Mouse (Mus musculus) gastrocnemius, postnatal 25 days (tissue): ENCODE data around the gene Hoxc11. TPM values are rescaled to one million over a fixed set of nuclear protein-coding genes. Genes with fewer than 3 reads are reported as not detected.

Experiments
- DNase-seq: peaks from one replicate; pipeline ENCODE4 v3.0.0; 2022
- total RNA-seq, 2 experiments: library from RNA; stranded (reverse); gene quantifications; 1 replicate in 1 of 2; 2 replicates in 1 of 2; pipeline ENCODE4 v1.2.3; 2021

Hoxc11 gene
- total RNA-seq, 2 experiments from 2014 or later, result 6.2 to 7.2 TPM

DNA sequence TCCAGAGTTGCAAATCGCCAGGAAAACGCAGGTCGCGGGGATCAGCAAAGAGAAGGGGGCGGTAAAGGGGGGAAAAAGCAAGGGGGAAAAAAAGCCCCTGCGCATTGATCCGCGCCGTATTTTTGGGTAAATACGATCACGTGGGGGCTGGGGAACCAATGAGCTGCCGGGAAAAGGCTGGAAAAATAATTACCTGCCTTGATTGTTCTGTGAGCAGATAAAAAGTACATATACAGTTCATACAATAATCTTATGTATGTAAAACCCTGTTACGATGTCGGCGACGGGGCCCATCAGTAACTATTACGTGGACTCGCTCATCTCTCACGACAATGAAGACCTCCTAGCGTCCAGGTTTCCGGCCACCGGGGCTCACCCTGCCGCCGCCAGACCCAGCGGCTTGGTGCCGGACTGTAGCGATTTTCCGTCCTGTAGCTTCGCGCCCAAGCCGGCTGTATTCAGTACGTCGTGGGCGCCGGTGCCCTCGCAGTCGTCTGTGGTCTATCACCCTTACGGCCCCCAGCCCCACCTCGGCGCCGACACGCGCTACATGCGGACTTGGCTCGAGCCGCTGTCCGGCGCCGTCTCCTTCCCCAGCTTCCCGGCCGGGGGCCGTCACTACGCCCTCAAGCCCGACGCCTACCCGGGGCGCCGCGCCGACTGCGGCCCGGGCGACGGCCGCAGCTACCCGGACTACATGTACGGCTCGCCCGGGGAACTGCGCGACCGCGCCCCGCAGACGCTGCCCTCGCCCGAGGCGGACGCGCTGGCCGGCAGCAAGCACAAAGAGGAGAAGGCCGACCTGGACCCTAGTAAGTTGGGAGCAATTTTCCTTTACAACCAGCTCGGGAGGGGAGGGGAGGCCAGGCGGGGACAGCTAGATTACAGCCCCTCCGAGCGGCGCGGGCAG is 27.4 kb downstream of the Hoxc11 start:
- peak; percentile 64 for DNase-seq

DNA sequence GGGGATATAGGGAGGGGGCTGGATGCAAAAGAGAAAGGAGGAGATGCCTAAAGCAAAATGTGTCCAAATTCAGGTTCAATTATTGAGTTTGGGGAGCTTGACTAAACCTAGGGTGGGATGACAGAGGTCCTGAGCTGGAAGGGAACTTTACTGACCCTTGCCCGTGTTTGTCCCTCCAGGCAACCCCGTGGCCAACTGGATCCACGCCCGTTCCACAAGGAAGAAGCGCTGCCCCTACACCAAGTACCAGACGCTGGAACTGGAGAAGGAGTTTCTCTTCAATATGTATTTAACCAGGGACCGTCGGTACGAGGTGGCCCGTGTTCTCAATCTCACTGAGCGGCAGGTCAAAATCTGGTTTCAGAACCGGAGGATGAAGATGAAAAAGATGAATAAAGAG is 29.5 kb downstream of the Hoxc11 start:
- DNase-seq, result no peak

DNA sequence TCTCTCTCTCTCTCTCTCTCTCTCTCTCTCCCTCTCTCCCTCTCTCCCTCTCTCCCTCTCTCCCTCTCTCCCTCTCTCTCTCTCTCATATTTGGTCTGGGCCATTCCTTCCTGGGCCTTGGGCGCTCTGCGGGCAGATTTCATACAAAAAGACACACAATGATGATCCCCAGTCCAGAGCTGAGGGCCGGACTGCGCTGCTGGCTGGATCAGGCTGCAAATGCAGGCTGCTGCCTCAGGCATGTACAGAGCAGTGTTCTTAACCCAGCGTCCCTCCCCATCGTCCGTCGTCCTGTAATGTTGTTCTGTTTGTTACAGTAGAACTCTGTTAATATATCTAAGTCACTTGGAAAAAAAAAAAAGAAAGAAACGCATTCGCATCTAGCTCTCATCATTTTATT is 30.3 kb downstream of the Hoxc11 start:
- no peak for DNase-seq

DNA sequence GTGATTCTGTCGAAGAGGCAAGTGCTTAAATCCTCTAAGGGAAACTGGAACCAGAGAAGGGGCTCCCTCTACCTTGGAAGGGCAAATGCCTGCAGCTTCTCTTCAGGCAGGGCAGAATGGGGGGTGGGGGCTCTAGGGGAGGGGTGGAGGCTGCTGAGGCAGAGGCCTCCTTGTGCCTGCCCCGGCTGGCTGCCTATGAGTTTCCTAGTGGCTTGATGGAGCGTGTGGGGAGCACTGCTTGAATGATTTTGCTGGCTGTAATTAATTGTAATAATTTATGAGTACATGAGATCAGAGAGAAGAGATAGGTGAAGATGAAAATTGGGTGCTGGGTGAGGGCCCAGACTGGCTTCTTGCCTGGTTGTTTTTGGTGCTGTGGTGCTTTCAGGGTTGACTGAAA is 30.7 kb downstream of the Hoxc11 start:
- no peak for DNase-seq

DNA sequence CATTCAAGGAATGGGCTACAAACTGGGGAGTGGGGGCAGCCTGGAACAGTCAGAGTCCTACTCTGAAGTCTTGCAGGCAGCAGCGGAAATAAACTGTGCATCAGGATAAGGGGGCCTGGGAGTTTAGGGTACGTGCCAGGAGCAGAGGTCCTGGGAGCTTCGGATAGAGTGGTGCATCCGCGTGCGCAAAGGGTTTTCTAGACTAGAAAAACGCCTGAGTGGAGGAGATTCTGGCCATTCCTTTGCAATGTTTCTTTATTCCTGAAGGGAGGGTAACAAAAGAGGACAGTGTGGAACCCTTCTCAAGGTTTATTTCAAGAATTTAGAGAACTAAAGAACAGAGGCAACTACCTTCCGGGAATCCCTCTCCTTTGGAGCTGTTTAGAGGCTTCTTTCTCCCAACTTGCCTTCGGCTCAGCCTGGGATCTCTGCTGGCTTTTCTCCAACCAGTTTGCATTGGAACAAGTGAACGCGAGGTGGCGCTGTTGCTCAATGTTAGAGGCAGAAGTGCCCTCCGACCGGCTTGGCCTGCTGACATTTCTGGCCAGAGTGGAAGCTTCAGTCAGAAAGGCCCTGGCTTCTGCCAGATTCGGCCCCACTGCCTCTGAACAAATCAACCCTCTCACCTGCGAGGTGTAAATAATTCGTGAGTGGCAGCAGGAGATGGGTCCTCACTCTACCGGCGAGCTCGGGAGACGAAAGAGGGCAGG is 33.1 kb downstream of the Hoxc11 start:
- DNase-seq, result peak; percentile 86

DNA sequence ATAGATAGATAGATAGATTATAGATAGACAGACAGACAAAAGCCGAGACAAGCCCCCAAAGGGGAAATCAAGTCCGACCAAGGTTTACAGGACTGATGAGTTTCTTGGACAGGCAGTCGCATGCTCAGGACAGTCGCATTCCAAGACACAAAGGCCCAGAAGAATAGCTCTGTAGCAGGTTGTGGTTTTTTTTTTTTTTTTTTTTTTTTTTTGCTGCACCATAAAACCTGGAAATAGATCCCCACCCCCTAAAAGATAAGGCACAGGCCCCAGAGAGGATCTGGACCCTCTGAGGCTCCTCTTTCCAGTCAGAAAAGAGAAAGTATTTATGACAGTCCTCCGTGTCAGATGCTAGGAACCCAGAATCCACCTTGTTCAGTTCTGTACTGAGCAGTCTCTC is 33.9 kb downstream of the Hoxc11 start:
- no peak for DNase-seq

DNA sequence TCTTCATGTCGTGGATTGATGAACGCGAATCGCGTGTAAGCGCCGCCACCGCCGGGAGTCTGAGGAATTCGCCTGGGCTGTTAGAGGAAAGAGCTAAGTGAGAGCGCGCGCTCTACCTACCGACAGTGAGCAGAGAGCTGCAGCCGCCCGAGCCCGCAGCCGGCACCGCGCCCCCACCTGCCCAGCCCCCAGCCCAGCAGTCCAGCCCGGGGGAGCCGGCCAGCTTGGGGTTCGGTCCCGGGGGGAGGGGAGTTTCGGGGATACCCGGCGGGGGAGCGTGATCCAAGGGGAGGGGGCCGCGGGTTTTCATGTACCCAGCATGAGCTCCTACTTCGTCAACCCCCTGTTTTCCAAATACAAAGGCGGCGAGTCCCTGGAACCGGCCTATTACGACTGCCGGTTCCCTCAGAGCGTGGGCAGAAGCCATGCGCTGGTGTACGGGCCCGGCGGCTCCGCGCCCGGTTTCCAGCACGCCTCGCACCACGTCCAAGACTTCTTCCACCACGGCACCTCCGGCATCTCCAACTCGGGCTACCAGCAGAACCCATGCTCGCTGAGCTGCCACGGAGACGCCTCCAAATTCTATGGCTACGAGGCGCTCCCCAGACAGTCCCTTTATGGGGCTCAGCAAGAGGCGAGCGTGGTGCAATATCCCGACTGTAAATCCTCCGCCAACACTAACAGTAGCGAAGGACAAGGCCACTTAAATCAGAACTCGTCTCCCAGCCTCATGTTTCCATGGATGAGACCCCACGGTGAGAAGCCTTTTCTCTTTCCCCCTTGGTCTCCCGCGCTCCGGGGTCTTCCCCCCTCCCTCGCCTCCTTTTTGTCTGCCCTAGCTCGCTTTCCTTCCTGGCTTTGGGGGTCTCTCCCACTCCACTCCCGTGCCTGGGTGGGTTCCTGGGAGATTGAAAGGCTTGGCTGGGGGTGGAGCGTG is 36.5 kb downstream of the Hoxc11 start, which contains the start of gene Hoxc8:
Gene Hoxc8 (plus strand): TSS at position 147 of the 937 bp plus-strand sequence.
- no peak for DNase-seq

DNA sequence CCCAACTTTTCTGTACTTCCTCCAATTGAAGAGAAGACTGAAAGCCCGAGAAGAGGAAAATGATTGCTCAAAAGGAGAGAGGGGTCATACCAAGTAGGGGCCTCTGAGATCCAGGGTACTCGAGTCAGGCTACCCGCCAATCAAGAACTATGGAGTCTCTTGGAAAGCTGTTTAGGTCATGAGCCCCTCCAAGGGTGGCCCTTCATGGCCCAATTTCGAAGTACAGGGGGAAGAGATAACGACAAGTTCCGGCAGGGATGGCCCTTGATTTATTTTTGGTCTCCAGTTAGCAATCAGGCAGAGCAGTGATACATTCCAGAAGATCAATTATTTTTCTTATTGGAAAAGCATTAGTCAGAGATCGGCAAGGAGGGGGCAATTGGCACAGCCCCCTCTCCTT is 37.6 kb downstream of the Hoxc11 start:
- DNase-seq, result no peak

DNA sequence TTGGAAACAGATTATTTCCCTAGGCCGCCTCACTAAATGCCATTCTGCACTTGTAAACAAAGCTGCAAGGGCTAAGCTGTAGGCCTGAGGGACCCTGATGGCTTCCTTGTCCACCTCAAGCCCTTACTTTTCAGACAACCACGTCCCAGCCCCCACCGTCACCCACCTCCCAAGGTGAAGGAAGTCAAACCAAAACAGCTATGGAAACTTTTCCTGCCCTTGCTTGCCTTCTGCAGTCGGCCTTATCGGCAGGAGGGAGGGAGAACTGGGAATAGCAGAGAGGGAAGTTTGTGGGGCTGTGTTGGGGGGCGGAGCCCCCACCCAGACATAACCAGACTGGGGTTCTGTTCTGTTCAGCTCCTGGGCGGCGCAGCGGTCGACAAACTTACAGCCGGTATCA is 38.0 kb downstream of the Hoxc11 start:
- DNase-seq, result no peak

DNA sequence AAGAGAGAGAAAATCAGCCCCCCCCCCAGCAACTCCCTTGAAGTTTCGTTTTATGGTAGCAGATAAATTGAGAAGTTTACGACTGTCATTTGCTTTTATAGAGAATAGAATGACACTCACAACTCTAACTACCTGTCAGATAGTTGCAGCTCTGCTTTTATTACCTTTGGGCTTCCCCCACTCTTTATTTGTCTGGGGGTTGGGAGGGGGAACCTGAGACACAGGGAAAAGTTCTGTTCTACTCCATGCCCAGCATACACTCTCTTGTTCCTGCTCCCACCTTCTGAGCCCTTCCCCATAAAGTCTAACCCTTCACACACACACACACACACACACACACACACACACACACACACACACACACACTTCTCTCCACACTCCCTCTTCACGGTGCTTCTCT is 38.6 kb downstream of the Hoxc11 start:
- DNase-seq, result no peak

DNA sequence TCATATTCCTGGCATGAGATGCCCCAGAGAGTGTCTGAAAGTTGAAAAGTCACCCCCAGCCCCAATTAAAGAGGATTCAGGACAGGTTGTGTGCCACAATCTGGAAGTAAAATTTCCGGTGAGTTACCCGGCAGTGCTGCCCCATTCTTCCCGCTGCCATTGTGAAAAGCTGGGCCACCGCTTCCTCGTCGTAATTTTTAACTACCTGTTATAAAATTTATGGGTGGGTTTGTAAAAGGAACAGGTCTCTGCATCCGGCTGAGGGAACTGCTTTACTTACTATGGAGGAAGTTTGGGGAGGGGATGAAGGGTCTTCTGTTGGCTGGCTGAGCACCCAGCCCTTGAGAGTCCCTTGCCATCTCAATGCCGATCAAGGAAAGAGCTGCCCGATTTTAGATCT is 42.3 kb downstream of the Hoxc11 start:
- DNase-seq, result no peak

DNA sequence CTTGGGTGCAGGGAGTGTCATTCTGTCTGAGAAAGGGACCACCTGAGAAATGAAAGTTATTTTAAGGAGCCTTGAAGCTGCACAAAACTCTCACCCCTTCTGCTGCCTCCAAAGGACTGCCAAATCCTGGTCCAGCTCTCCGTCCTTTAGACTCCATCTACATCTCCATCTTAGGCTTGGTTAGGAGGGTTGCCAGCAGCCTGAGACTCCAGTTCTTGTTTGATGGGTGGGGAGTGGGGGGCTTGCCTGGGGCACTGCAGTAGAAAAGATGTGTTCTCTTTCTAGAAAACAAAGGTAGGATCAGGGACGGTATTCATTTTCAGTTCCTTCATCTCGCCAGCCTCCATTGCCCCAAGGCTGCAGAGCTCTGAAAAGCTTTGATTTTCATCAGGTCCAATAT is 43.2 kb downstream of the Hoxc11 start:
- DNase-seq, result no peak

DNA sequence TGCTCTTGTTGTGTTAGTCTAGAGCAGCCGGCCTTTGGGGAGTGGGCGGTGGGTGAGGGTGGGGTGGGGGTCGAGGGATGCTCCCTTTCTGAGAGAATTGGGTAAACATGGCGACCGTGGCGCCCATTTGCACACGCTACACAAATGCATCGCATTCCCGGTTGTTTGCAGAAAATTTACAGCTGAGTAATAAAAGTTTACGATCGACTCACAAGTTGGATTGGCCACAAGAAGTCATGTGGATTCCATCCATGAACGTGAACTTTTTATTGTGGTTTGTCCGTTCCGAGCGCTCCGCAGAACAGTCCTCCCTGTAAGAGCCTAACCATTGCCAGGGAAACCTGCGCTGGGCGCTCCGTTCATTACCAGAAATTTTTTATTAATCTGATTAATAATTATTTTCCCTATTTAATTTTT is 43.7 kb downstream of the Hoxc11 start, which contains the start of gene Hoxc6:
Gene Hoxc6 (plus strand): TSS at position 319 of the 417 bp plus-strand sequence.
- DNase-seq, result peak; percentile 9

DNA sequence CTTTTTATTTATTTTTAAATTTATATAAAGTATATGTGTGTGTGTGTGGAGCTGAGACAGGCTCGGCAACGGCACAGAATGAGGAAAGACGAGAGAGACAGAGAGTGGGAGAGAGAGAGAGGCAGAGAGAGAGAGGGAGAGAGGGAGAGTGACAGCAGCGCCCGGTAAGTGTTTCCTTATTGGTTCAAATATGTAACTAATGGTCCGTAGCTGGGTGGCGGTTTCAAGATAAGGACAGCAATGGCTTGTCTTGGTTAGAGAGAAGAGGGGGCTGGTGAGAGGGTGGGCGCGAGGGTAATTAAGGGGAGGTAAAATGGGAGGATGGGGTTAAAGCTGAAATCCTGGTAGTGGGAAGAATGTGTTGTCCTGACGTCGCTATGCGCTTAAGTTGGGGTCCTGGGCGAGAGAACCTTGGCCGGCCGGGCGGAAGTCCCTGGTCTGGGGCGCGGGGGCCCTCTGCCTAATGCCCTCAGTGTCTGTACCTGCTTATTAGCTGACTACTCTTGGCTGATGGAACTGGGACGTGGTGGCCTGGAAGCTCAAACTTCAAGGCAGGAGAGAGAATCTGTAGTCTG is 44.5 kb downstream of the Hoxc11 start:
- no peak for DNase-seq

DNA sequence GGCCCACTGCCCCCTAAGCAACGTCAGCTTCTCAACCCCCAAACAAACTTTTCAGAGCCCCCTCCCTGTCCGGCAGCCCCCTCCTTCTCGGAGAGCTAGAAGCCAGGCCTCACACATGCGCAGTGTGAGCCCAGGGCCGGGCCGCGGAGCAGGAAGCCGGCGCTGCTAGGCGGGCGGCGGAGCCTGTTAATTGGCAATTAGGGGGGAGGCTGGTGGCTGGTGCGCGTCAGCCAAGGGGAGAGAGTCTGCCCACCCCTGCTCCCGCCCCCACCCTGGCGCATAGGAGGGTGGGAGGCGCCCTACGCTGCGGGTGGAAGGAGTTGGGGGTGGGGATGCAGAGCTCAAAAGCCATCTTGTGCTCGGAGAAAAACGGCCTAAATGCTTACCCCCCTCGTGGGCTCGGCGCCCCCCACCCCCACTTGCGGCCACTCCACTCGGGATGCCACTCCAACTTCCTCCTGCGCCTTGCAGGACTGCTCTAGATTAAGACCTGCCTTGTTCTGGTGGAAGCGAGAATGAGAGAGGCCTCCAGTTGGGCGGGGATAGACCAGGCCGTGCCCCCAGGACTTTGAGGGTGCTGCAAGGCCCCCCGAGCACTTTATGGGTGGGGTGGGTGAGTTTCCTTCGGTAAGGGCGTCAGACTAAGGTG is 45.1 kb downstream of the Hoxc11 start:
- peak; percentile 90 for DNase-seq

DNA sequence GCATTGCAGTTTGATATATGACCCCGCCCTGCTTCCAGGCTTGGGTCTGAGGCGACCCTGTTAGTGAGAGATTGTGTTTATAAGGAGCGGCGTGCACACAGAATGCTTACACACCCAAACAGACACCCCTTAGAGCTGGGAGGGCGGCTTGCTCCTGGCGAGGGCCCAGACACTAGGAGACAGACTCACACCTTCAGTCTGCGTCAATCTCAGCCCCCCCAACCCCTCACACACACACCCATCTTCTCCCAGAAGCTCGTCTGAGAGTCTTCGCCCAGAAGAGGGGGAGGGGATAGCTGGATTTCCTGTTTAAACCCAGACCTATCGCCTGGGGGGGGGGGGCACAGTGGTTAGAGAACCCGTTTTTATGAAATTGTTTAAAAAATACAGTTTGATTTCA is 45.7 kb downstream of the Hoxc11 start:
- peak; percentile 33 for DNase-seq

DNA sequence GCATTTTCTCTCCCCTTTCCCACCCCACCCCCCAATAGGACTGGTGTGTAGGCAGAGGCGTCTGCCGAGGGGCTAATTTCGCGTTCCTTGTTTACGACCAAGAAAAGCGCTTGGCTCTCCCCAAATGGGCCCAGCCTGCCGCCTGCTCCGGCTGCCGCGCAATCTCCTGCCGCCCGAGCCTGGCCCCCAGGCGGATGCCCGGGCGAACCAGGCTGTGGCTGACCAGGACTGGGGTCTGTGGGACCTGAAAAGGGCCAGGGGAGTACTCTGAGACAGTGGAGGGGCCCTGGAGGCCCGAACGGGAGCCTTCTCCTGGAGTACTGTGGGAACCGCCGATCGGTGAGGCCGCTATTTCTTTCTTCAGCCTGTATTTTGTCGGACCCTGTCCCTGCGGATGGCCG is 46.3 kb downstream of the Hoxc11 start:
- peak; percentile 43 for DNase-seq

DNA sequence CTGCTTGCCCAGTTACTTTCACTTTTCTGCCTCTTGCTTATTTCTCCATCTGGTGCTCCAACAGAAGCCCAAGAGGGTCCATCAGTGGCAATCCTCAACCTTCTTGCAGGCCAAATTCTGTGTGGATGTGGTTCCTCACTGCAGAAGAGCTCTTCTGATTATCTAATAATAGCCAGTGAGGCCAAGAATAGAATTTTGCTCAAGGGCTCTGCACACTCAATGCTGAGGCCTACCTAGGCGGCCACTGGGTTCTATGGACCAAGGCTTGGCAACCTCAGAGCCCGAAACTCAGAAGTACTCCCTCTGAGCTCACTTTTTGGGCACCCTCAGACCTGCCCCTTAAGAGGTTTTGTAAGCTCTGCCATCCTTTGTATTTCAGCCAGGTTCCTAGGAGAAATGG is 47.1 kb downstream of the Hoxc11 start:
- no peak for DNase-seq

DNA sequence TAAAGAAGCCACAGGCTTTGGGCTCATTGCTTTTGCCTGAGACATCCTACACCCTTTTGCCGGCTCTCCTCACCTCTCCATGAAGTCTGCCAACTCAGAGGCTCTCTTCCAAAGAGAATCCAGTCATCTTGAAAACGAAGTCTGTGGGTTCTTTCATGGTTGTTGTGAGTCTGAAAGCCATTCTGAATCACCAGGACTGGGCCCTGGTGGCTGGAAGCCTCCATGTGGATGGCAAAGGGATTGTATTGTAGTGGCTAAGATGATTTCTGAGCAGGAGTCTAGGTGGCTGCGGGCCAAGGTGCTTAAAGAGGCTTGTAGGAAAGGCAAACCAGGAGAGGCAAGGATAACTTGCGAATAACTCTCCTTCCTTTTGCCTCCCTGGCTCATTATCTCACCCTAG is 47.9 kb downstream of the Hoxc11 start:
- DNase-seq, result no peak

DNA sequence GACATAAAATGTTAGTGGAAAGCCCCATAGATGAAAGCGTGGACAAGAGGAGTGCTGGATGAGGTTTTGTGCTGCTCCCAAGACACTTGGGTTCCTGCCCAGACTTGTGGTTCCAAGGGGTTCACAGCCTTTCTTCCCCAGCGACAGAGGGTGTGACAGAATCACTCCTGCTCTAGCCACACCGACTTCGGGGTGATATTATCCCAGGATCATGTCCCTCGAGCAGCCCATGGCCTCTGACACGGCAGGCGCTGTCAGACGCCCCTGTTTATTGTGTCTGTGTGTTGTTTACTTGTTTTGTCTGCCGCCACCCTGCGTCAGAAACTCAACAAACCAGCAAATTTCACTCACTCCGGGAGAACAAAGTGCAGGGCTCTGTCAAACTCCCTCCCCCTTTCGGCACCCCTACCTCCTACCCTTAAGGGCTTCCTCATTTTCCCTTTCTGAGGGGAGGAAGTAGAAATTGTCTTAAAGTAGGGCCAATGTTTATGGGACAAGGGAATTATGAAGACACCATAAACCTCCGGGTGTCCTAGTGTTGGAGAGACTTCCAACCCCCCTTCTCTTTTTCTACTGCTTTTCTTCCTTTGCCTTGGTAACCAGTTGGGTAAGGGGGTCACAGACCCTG is 48.7 kb downstream of the Hoxc11 start:
- DNase-seq, result no peak

DNA sequence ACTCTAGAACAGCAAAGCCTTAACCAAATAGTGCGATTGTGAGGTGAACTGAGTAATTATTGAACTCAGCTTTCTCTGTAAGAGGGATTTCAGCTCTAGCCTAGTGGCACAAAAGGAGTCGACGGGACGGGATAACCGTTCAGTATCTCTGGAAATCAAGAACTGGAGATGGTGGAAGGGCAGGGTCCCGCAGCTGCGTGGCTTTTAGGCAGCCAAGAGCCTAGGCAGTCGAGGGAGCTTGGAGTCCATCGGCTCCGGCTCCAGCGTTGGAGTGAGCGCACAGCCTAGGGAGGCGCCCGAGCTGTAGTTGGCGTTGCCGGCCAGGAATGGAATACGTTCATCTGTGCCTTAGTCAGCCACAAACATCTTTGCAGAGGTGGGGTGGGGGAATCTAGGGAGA is 51.1 kb downstream of the Hoxc11 start:
- DNase-seq, result peak; percentile 49
